Mouse (Mus musculus): ENCODE results near the gene Hist1h4b.

DNA sequence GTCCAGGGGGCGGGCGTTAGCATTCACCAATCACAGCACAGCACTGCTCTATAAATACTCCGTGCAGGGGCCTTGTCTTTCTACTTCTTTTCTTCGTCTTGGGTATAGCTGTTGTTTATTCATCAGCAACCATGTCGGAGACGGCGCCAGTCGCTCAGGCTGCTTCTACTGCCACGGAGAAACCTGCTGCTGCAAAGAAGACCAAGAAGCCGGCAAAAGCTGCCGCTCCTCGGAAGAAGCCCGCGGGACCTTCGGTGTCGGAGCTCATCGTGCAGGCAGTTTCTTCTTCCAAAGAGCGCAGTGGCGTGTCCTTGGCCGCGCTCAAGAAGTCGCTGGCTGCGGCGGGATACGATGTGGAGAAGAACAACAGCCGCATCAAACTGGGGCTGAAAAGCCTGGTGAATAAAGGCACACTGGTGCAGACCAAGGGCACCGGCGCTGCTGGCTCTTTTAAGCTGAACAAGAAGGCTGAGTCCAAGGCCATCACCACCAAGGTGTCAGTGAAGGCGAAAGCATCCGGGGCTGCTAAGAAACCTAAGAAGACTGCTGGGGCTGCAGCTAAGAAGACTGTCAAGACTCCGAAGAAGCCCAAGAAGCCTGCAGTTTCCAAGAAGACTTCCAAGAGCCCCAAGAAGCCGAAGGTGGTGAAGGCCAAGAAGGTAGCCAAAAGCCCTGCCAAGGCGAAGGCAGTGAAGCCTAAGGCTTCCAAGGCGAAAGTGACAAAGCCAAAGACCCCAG lies 6.9 kb downstream of the Hist1h4b start, which contains the start of gene Hist1h1a:
- TF ChIP-seq MXI1 (IDR thresholded peaks at IDR 0.05; ENCODE audit: low read depth, low read length) (no peak), CTCF (IDR thresholded peaks at IDR 0.05 in 2 of 3, conservative IDR thresholded peaks at IDR 0.05 in 1 of 3; ENCODE audit: control insufficient read depth in 1 of 3, insufficient read depth in 1 of 3, low read depth in 2 of 3, low read length in 3 of 3, poor library complexity in 1 of 3, severe bottlenecking in 1 of 3) (0 out of 6 replicates have a peak, but pooled peaks of 1 of the 3 experiments have one; percentile 8), POLR2AphosphoS2 (IDR thresholded peaks at IDR 0.05; ENCODE audit: low read length) (no peak), MYB (IDR thresholded peaks at IDR 0.05; ENCODE audit: low read depth, low read length) (no peak), MAFK (IDR thresholded peaks at IDR 0.05; ENCODE audit: borderline replicate concordance, low read depth, low read length) (no peak), EP300 (IDR thresholded peaks at IDR 0.05; ENCODE audit: low read depth in 1 of 2, low read length in 2 of 2) (no peak), CHD2 (IDR thresholded peaks at IDR 0.05; ENCODE audit: low read length) (no peak), USF1 (IDR thresholded peaks at IDR 0.05; ENCODE audit: low read depth, low read length) (no peak), USF2 (IDR thresholded peaks at IDR 0.05; ENCODE audit: borderline replicate concordance in 1 of 2, insufficient read depth in 1 of 2, low read depth in 1 of 2, low read length in 2 of 2) (no peak), MAZ (IDR thresholded peaks at IDR 0.05; ENCODE audit: low read depth, low read length) (no peak)

Measured in MEL (cell line).